Mouse (Mus musculus) megakaryocyte, embryonic 14.5 days (primary cell): ENCODE measurements around the gene Kcnip1.

Experiments
- FLI1 ChIP-seq: IDR thresholded peaks from 2 replicates; pipeline ENCODE4 v1.6.1; 2012; ENCODE audit warnings: low read length, inconsistent platforms, mixed read lengths
- GATA1 ChIP-seq: IDR thresholded peaks from 3 replicates; pipeline ENCODE4 v1.6.1; 2012; ENCODE audit warnings: mixed read lengths, low read length, inconsistent platforms, borderline replicate concordance

GRCm38 (mm10) chr11:33903494-33903893 is 89.5 kb downstream of the Kcnip1 start:
- no peak for TF ChIP-seq GATA1
- TF ChIP-seq FLI1, result no peak
